Mouse (Mus musculus): Measurements from ENCODE around the gene Cenpp.
"Not testable (repeated sequence)": the region's sequence is repeated elsewhere in the genome, so short reads cannot be mapped to it uniquely, and the experiment has no call there.

The Cenpp gene

DNA sequence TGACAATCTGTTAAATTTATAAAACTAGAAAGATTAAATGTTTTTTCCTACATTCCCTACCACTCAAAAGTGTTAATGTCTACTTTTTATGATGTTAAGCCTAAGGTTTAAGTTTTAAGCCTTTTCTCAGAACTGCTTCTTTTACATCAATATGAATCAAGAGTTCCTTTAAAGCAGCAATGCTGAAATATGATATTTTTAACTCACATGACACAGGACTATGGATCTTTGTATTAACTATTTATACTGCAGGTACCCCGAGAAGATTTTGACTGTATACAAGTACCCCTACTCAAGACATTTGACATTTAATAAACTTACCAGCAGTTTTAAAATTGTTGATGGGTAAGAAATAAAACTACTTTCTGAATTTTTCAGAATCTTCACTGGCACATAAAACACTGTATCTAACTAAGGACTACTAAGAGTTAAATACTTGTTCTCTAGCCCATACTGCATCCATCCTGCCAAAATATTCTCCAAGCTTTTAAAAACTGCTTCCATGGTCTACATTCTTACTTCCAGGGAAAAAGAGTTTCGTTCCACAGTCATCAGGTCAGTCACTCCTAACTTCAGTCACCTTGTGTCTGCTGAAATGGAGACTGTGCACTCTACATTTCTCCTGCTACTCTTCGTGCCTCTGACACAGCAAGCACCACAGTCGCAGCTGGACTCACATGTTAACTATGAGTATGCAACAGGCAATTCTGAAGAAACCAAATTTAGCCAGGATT, 43.8 kb downstream of the Cenpp start:
- DNase-seq (ENCODE audit: extremely low read depth, low read depth), result no peak

DNA sequence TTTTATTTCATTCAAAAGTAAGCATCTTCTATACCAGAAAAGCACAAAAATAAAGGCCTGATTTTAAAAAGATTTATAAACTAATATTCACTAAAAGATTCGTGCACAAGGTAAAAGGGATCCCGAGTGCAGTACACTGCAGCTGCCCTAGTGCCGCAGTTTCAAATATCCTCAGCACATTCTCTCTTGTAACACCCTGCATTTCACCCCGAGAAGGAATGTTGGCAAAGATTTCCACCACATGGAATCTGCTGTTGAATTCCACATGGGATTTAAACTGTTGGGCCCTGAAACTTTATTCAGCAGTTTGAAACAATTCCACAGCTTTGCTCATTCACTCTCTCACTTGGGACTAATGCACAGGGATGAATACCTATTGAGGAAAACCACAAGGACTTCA, 44.9 kb downstream of the Cenpp start, which contains the start of gene Ogn:
Ogn (plus strand) TSS at position 333 of the 400 bp plus-strand sequence.
- DNase-seq (ENCODE audit: extremely low read depth, low read depth), result no peak

DNA sequence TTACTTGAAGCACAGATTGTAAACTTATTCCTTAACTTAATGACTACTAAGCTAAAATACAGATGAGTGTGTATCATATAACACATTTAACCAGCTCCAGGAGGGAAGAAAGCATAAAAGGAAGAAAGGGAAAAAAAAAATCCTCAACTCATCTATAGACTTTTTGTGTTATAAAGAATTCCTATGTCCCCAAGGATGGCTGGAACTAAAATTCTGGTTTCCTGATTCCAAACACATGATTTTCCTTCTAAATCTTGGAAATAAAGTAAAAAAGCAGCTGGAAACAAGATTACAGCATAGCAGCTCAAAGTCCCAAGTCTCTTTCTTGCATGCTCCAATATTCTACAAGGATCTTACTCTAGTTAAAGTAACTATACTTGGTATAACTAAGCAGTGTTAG, 49.0 kb downstream of the Cenpp start:
- DNase-seq (ENCODE audit: extremely low read depth, low read depth), result no peak

DNA sequence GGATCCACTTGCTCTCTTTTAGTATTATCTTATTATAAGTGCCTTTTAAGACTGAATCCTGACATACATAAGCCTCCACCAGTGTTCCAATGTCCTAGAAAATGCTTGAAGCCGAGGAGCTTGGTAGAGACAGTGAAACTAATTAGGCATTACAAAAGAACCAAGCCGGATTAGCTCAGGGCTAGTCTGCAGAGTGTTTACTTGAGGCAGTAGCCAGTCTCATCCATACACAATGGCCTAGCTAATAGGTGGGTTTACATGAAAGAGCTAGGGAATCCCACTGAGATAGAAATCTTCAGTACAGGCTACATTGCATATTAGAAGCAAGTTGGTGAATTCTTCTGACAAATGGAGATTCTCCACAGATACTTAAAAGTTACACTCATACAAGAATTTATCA, 50.0 kb downstream of the Cenpp start:
- DNase-seq (ENCODE audit: extremely low read depth, low read depth), result not testable (repeated sequence)

DNA sequence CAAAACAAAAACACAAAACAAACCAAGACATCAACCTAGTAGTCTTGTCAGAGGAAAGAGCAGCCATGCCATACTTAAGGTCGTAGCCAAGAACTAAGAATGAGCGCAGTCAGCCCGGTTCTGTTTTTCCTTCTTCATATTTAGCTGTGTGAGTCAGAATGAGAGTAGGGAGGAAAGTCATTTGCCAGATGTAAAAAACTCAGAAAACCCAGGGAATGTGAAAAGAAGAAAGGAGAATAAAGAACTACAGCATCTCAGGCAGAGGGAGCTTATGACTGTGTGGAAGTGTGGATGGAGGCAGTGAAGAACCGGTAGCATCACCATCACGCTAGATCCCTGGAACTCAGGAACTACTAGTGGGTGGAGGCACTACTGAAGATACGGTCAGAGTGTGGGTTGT, 66.5 kb downstream of the Cenpp start:
- no peak for DNase-seq (ENCODE audit: extremely low read depth, low read depth)

DNA sequence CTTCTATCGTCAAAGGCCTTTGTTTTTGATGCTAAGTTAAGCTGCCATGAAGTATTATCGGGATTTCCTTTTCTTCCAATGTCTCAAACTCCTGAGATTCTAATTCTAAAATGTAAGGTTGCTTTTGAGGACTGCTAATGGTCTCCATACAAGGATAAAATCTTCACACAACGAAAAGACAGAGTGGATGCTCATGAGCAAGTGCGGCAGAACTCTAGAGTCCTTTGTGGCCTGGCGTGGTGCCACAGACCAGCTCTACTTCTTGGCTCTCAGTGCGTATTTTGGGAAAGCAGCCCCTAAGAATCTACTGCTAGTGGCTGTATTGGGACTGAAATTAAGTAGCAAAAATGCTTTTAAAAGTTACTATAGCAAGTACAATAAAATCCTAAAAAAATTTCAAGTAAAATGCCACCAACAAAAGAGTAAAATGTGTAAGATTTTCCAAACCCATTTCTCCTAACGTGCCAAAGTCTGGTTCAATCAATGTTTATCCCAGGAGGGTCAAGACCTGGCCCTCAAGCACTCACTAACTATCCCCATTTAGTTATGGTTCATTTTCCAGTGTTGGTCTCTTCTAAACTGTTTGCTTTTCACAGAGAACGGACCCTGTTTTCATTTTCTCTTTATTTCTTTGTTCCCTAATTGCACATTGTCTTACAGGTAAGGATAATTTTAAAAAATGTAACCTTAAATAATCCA, 68.1 kb downstream of the Cenpp start:
- no peak for DNase-seq (ENCODE audit: extremely low read depth, low read depth)

DNA sequence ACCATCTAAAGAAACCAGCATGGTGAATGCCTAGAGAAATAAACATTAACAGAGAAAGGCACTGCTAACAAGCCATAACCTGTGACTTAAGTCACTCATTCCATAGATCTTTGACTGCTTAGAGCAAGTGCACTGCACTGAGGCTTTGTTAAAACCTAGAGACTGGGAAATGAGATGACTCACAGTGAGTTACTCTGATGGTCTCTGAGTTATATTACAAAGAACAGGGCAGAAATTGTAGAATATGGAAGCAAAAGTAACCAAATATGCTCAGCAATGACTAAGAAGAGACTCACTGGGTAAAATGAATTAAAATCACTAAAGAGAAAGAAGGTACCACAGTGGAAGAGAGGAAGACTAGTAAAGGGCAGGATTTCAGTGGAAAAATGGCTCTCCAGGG, 68.7 kb downstream of the Cenpp start:
- no peak for DNase-seq (ENCODE audit: extremely low read depth, low read depth)

DNA sequence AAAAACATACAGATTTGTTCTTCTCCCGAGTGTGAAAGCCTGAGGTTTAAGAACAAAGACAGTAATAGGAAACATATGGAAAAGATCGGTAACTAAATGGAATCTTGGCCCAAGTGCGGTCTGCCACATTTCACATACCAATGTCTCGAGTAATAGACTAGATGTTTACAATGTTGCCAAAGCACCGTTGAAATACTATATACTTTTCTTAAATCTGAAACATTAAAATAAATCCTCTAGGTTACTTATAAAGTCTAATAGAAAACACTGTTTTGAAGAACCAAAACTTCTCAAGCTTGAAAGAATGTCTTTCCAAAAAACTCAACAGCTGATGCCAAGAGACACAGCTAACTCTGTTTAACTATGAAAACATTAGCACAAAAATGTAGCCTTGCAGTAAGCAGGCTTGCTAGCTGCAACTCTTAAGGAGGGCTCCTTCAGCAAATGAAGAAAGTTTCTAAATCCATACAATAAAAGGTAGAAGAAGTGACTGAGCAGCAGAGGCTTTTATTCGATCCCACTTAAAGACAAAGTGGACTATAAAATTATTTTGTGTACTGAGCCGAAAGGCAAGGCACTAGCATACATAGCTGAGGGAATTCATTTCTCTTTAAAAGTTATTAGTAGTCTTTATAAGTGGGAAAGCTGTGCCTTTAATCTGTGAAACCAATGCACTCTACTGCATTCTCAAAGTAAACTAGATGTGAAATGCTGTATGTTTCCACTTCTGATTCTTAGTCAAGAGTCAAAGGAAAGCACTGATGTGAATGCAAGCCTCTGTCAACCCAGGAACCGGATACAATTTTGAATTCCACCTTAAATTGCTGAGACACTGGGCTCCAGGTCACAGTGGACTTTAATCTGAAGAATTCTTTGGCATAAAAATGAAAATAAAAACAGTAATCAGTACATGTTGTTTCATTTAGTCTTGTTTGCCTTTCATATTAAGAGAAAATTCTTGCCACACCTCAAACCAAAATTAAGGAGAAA, 70.7 kb downstream of the Cenpp start, which contains the start of gene Omd:
Omd (plus strand) TSS at position 922 of the 990 bp plus-strand sequence.
- DNase-seq (ENCODE audit: extremely low read depth, low read depth), result no peak

DNA sequence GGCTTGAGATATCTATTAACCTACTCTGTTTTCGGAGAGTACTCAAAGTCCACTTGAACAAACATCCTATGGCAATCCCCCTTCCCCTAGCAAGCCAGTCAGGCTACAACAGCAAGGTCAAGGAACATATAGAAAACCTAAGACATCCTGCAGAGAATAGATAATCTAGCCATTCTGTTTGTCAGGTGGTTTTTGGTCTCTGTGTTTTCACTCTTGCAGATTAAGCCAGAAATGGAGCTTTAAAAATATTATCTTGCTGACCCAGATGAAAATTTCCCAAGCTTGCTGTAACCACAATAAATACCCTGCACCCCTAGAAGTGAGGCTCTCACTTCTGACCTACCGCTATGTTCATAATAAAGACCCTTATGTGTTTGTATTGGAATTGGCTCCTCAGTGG, 81.2 kb downstream of the Cenpp start:
- DNase-seq (ENCODE audit: extremely low read depth, low read depth), result peak; percentile 85

DNA sequence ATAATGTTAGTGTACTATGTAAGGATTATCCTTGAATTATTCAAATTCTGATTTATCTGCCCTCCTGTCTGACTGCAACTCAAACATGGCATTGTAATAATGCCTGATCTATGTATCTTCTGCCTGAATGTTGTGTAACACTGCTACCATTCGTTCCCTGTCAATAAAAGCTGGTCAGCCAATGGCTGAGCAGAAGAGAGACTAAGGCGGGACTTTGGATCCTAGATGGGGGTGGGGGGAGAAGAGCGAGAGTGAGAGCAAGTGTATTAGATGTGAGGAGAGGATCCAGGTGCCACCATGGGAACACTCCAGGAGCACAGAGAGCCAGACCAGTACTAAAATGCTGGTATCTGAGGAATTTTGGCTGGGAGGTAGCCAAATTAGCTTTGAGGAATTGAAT, 82.2 kb downstream of the Cenpp start:
- no peak for DNase-seq (ENCODE audit: extremely low read depth, low read depth)

DNA sequence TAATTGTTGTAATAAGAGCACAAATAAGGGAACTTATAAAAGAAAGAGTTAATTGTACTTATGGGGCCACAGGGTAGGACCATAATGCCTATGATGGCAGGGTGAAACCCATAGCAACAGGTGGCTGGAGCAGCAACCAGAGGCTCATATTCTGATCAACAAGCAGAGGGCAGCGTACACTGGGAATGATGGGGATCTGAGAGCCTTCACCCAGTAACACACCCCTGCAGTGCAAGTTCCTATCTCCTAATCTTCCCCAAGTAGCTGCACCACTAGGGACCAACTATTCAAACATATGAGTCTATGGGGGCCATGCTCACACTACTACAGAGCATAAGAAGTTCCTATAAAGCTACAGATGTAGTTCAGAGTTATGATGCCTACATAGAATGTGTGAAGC, 88.2 kb downstream of the Cenpp start:
- no peak for DNase-seq (ENCODE audit: extremely low read depth, low read depth)

DNA sequence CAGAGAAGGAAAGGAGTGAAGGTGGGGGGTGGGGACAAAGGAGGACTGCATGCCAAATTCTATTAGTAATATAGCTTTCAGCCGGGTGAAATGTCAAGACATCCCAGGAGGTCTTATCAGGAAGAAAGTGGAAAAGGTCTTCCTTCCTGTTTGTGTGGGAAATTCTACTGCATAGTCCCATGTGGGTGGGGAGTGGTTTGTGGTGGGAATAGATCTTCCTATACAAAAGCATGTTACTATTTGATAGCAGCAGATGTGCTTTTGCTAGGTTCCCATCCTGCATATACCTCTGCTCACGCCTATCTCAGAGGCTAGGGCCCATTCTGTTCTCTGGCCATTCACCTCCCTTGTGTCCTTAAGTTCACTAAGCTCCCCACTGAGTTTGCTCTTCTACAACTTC, 91.7 kb downstream of the Cenpp start:
- peak; percentile 81 for DNase-seq (ENCODE audit: extremely low read depth, low read depth)

DNA sequence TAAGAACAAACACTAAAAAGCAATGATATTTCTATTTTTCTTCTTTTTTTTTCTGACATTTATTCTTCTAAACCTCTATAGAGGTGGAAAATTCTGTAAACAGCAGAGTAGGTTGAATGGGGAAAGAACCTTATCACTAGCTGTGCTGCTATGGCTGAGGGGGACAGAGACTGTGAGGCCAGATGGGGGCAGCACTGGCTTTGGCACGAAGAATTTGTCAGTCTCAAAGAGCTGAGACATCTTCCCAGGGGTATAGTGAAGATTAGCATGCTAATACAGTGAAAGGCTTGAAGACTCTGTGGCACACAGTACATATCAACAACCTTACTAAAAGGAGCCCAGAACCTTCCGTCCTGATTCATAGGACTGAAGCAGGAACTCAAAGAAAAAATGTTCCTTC, 93.4 kb downstream of the Cenpp start:
- peak; percentile 51 for DNase-seq (ENCODE audit: extremely low read depth, low read depth)

DNA sequence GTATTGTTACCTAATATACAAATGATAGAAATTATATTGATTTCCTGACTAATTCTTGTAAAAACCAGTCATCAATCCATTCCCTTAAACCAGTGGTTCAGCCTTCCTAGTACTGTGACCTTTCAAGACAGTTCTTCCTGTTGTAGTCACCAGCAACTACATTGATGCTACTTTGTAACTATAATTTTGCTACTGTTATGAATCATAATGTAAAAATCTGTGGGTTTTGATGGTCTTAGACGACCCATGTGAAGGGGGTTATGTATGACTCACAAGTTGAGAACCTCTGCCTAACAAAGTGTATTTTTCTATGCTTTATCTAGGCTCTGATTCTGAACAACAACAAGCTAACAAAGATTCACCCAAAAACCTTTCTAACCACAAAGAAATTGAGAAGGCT, 95.7 kb downstream of the Cenpp start:
- no peak for DNase-seq (ENCODE audit: extremely low read depth, low read depth)

DNA sequence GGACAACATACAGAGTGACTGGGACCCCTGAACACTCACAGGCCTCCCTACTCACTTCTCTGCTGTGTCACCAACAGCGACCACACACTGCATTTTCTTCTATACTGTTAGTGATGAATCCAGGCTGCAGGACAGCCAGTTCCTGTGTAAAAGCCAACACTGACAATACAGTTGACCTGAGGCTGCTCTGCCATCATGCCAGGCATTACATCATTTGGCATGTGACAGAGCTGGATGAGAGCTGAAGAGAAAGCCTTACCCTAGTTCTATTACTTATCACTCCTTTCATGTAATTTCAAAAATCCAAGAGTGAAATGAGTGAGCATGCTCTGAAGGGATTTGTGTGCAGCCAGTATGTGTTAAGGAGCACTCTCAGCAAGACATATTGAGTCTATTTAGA, 96.4 kb downstream of the Cenpp start:
- no peak for DNase-seq (ENCODE audit: extremely low read depth, low read depth)

DNA sequence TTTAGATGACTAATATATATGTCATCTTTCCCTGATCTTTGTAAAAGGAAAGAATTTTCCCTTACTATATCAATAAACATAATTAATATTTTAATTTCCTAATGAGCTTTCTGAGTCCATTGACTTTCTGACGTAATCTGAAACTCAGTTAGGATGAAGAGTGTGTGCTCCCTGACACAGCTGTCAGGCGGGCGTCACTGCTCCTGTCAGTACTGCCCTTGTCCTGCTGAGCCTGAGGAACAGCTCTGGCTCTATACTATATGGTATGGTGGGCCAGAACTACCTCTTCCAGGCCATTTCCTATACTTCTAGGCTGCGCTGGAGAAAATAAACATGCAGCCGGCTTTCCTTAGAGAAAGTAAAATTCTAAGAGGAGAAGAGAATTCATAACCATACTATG, 98.1 kb downstream of the Cenpp start:
- DNase-seq (ENCODE audit: extremely low read depth, low read depth), result no peak

DNA sequence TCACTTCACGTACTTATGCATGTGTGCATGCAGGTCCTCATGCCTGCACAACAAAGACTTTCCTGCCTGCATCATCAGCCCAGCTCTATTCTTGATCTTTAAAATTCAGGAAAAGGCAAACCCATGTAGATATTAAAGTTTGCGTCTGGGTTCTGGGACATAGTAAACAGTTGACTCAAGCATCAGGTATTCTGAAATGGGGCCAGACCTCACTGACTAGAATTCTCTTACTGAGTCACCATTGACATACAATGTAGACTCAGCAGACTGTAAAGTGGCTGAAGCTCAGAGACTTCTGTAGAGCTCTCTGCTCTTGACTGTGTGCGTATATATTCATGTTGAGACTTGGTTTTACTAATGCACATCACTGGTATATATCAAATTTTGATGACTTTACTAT, 103.0 kb downstream of the Cenpp start:
- DNase-seq (ENCODE audit: extremely low read depth, low read depth), result no peak

DNA sequence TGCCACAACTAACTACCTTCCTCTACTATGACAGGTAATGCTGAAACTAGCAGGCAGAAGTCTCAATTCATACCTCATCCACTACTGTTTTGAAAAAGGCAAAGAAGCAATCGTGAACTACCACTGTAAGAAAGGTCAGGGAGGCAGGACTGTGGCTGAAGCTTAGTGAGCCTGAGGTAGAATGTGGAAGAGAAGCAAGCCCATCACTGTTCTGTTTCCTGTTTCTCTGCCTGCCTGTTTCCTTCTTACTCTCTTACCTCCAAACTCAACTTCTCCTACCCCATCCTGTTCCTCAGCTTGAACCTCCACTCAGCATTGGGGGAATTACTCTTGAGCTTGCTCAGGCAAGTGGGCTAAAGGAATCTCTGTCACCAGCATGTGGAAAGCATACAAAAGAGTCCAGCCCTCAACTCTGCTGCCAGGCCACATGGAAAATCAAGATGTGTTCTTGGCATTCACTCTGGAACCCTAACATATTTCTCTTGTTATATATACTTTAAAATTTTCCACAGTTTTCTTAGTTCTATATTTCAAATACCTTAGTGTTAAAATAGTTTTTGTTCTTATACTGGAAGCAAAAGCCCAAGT, 104.9 kb downstream of the Cenpp start:
- no peak for DNase-seq (ENCODE audit: extremely low read depth, low read depth)

DNA sequence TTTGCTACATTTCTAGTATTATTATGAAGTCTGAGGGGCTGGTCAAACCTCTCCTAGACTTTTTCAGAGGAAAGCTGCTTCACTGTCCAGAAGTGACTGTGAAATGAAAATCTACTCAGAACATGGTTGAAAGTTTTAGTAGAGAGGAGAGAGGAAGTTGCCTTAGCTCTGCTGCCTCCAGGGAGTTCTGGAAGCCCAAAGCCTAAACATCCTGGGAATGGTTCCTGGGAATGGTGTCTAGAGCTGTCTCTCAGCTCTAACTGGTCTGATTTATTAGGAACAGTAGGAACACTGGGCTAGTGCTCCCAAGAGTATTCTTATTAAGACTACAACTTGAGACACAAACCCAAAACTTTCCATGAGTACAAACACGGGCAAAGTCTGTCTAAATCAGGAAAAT, 106.1 kb downstream of the Cenpp start:
- no peak for DNase-seq (ENCODE audit: extremely low read depth, low read depth)

DNA sequence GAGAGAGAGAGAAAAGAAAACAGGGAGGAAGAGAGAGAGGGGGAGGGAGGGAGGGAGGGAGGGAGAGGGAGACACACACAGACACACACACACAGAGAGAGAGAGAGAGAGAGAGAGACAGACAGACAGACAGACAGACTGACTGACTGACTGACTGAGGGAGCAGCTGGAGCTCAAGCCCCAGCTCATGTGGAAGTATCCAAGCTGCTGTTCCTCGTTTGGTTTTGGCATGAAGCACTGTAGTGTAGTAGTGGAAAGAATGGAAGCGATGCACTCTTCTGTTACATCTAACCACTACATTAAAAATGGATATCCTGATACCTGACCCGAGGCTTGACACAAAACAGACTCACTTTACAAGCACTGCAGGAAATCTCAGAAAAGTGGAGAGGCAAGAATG, 106.9 kb downstream of the Cenpp start:
- no peak for DNase-seq (ENCODE audit: extremely low read depth, low read depth)

DNA sequence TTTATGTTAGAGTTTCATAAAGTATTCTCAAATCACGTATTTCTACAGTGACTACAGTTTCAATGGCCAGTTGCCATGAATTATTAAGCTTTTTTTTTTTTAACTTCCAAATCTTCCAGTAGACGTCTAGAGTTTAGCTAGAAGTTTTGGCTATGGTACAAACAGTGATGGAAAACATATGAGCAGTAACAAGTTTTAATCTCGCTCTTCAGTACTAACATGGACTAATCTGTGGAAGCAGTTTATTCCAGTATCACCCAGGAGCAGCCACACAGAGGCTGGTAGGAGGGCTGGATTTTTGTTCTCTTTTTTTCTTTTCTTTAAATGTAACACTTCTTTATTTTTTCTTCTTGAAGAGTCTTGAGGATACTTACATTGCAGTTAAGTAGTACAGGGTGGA, 108.3 kb downstream of the Cenpp start, which contains the start of gene Aspn:
Aspn (plus strand) TSS at position 165 of the 400 bp plus-strand sequence.
- no peak for DNase-seq (ENCODE audit: extremely low read depth, low read depth)
